Mouse (Mus musculus): ENCODE results near the gene Rb1.

DNA sequence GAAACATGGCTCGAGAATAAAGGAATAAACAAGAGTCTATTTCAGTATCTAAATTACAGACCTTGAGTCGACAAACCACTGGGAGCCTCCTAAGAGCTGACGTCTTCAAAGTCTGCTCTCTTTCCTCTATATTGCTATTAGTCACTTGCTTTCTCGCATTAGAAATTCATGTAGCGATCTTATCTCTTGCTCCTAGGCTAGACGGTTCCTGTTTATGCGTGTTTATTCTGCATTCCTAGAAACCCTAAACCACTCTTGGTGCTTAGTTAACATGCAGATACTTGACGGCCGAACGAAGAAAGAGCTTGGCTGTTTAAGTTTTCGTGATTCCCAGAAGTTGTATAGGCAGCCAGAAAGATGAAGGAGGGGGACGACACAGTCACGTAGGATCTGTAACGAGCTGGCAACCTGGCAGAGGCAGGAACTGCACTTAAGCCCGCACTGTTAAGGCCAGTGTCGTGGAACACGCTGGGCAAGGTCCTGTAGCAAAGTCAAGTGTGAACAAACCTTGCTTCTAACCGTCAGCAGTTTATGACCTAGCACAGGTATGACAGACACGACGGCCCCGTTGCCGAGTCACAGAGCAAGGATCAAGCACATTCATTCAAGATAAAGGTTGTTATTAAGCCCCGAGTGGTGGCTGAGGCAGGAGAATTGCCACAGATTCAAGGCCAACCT, 45.2 kb upstream of the Rb1 start:
- TF ChIP-seq CTCF (IDR thresholded peaks at IDR 0.05; ENCODE audit: insufficient read depth, low read length) = no peak
- no peak; the same call in 1 of the 2 replicates for TF ChIP-seq POLR2A (IDR thresholded peaks at IDR 0.05; ENCODE audit: borderline replicate concordance, extremely low read depth, low read depth, low read length)
